Mouse (Mus musculus) hindbrain, embryonic 16.5 days (tissue): ENCODE results near the gene Yod1. TPM values are rescaled to one million over a fixed set of nuclear protein-coding genes. Genes with fewer than 3 reads are reported as not detected.

Experiments used
- ATAC-seq: fragments of 200-750 bp; cut with Nextera tagmentation; 2 replicates; pipeline ENCODE4 v1.8.0; 2017; ENCODE audit warnings: moderate TSS enrichment, moderate library complexity
- H3K27ac ChIP-seq: fragments of 300-500 bp; sonication (generic); 2 replicates; pipeline ENCODE4 v1.5.1; 2014; ENCODE audit warnings: low read depth, mild to moderate bottlenecking, control low read depth, low read length, moderate library complexity
- H3K27me3 ChIP-seq: fragments of 300-500 bp; sonication (generic); replicated peaks from 2 replicates; pipeline ENCODE4 v1.6.1; 2014; ENCODE audit warnings: low read length; ENCODE audit not compliant: control insufficient read depth, insufficient read depth
- H3K36me3 ChIP-seq: fragments of 300-500 bp; sonication (generic); 2 replicates; pipeline ENCODE4 v1.6.1; 2014; ENCODE audit warnings: mild to moderate bottlenecking, low read length, moderate library complexity, mixed read lengths; ENCODE audit not compliant: control insufficient read depth, insufficient read depth
- H3K4me1 ChIP-seq: fragments of 300-500 bp; sonication (generic); 2 replicates; pipeline ENCODE4 v1.6.1; 2014; ENCODE audit warnings: low read depth, low read length; ENCODE audit not compliant: control insufficient read depth, insufficient read depth
- H3K4me2 ChIP-seq: fragments of 300-500 bp; sonication (generic); 2 replicates; pipeline ENCODE4 v1.6.1; 2014; ENCODE audit warnings: mild to moderate bottlenecking, low read length, control low read depth, moderate library complexity
- H3K4me3 ChIP-seq: fragments of 300-500 bp; sonication (generic); 2 replicates; pipeline ENCODE4 v1.5.1; 2014; ENCODE audit warnings: mild to moderate bottlenecking, low read length, control low read depth, moderate library complexity
- H3K9ac ChIP-seq: fragments of 300-500 bp; sonication (generic); 2 replicates; pipeline ENCODE4 v1.6.1; 2014; ENCODE audit warnings: low read depth, mild to moderate bottlenecking, control low read depth, low read length, moderate library complexity
- H3K9me3 ChIP-seq: fragments of 300-500 bp; sonication (generic); 2 replicates; pipeline ENCODE4 v1.6.1; 2014; ENCODE audit warnings: mild to moderate bottlenecking, low read length, moderate library complexity; ENCODE audit not compliant: control insufficient read depth
- WGBS: fragments of 180-500 bp; shearing (Covaris S2); extraction: QIAGEN DNeasy Blood & Tissue Kit; methylation state at CpG from one replicate; pipeline ENCODE4 v1.1.7; 2014; 5-methylcytosine and 5-hydroxymethylcytosine counted together
- polyA plus RNA-seq: library from polyadenylated mRNA; unstranded; fragments of >200 nt; fragmentation: Nextera tagmentation; extraction: Ambion mirVana; gene quantifications from 2 replicates; pipeline ENCODE4 v1.2.1, GENCODE M21; 2015

Gene Yod1
- polyA plus RNA-seq, 1 experiment from 2014 or later = 12.4 TPM

DNA sequence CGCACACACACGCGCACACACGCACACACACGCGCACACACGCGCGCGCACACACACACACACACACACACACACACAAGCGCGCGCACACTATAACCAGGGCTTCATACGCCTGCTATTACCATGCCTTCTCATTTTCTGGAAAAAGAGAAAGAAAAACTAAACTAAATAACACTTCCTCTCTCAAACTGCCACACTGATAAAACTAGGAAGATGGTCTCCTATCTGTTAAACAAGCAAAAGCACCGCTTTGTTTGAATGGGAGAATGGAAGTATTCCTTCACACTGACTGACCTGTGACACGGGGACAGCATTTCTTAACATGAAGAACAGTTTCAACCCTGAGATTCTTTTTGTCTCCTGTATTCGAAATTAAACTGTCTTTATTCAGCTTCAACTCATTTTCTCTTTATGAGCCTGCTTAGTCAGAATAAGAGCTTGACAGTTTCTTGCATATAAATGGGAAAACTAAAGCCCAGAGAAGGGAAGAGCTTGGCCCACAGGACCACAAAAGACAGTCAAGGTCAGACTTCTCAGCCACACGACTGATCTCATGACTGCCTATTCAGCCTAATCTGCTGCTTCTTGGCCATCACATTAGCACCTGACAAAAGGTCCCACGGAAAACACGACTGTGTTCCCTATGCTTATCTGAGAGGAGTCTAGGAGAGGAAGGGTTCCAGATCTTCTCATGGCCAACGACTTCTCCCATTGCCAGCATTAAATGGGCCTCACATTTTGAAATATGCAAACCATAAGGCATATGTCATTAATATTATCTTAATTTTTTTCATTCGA is 6.6 kb upstream of the Yod1 start:
- Histone ChIP-seq H3K4me2 (no peak overlapping the region), H3K9me3 (no peaks in the 10 kb centered on the region), H3K9ac (no peak overlapping the region), H3K4me1 (peaks cover 3% of the 10 kb centered on the region; the same call in 1 of the 2 replicates), H3K4me3 (no peak overlapping the region), H3K27ac (no peak overlapping the region), H3K36me3 (peaks cover 13% of the 10 kb centered on the region), H3K27me3 (no peaks in the 10 kb centered on the region)
- ATAC-seq = no peak
- WGBS = 86% methylated on average over 22 of the region's 22 CpGs

DNA sequence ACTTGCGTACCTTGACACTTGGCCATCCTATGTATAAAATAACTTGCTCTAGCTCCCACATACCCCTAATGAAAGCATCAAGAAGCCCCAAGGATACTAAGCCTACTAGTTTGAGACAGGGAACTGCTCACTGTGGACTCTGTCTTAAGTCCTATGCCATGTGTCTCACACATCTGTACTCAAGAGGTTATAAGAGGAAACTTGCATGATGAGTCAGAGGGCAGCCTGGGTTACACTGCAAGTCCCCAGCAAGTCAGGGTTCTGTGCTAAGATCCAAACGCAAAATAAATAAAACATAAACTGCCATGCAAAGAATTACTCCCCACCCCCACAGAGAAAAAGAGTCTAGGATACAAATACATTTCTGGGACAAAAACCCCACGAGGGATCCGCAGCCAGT is 3.1 kb upstream of the Yod1 start:
- H3K27me3 ChIP-seq = no peaks in the 10 kb centered on the region
- H3K36me3 ChIP-seq = no peaks in the 10 kb centered on the region
- H3K9ac ChIP-seq = no peak overlapping the region
- H3K27ac ChIP-seq = no peak overlapping the region
- H3K4me1 ChIP-seq = peaks cover 11% of the 10 kb centered on the region
- no peak for ATAC-seq
- no peaks in the 10 kb centered on the region for H3K9me3 ChIP-seq
- WGBS = 80% methylated on average over 4 of the region's 4 CpGs
- H3K4me2 ChIP-seq = no peak overlapping the region
- H3K4me3 ChIP-seq = no peak overlapping the region

DNA sequence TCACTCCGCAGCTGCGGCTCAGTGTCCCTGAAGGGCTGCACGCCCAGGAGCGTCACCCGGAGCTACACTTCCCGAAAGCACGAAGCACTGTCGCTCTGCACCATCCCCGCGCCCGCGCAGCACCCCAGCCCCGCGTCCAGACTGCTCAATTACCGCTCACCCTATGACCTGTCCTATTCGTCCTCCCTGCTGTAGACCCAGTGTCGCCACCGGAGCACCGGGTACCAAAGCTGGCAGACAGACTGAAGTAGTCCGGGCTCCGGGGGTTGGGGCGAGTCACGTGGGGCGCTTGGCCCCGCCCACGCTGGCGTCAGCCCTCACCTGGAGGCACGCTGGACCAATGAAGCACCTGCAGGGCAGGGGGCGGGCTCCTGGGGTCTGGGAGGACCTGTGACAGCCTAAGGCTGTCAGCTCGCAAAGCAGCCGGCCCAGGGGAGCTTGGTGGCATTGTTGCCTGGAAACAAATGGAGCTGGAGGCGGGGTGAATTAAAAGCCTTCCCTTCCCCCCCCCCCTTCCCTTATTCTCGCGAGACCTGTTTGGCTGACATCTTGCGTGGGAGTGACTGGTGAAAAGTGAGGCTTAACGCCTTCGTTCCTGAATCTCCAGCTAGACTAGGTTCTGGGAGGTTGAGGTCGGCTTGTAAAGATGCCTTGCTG is 1.4 kb upstream of the Yod1 start, which contains the start of gene Gm29427:
Gene Gm29427, minus strand, starts transcription at position 239 of the 657 bp plus-strand sequence.
- Histone ChIP-seq H3K27me3 (no peaks in the 10 kb centered on the region), H3K36me3 (no peaks in the 10 kb centered on the region), H3K9ac (peak within 1 kb of the TSS; percentile 97), H3K4me3 (peak within 1 kb of the TSS; percentile 92), H3K4me2 (peak within 1 kb of the TSS; percentile 99), H3K9me3 (no peaks in the 10 kb centered on the region), H3K27ac (peak within 1 kb of the TSS; percentile 80), H3K4me1 (peaks cover 11% of the 10 kb centered on the region)
- peak; percentile 95 for ATAC-seq
- under 1% methylated on average over 36 of the region's 38 CpGs for WGBS

DNA sequence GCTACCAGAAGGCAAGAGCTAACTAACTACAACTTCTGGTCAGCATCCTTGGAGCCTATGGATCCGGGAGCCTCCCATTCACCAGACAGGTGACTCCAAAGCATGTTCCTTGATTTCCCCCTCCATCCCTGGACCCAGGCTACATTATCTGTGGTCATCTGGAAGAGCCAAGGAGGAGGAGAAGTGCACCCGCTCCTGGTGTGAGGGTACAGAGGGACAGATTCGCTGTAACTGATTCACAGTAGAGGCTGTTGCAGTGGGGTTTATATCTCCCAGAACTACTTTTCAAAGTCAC is 962 bp upstream of the Yod1 start:
- ATAC-seq = peak; percentile 12; the same call in 1 of the 2 replicates
- Histone ChIP-seq H3K9me3 (no peaks in the 10 kb centered on the region), H3K27me3 (no peaks in the 10 kb centered on the region), H3K27ac (peak overlapping the region; percentile 80), H3K4me1 (peaks cover 13% of the 10 kb centered on the region), H3K36me3 (no peaks in the 10 kb centered on the region), H3K9ac (peak overlapping the region; percentile 97), H3K4me2 (peak overlapping the region; percentile 99), H3K4me3 (peak overlapping the region; percentile 92)
- WGBS = 0% methylated on average over 3 of the region's 3 CpGs

DNA sequence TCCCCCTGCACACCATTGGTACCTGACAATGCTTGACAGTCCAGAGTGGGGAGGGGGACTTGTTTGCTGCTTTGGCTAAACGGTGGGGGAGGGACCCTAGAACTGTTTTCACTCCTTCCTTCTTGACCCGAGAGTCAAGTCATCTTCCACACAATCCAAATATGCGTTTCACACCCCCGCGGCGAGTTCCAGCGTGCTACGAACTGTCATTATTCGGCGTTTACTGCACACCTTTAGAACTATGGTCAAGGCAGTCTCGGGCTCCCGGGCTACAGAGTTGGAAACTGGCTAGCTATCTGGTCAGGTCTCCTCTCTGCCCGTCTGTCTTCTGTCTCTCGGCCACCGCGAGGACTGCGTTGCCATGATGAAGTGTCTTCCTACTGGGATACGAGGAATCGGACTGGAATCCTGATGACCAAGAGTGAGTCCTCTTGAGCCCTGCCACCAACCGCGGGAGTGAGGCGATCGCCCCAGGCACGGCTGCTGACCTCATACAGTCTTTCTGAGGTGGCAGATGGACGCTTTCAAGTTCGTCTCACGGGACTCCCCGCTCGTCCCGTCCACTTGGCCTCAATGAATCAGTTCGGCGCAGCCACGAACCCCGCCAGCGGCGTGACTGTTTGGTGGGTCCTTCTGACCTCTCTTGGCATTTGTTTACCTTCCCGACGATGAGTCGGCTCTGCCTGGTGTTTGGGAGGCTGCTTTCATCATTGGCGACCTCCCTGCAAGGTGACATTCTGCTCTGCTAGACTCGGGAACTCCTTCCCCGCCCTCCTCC is 425 bp upstream of the Yod1 start:
- peak overlapping the region; percentile 97 for H3K9ac ChIP-seq
- under 1% methylated on average over 42 of the region's 42 CpGs for WGBS
- H3K4me2 ChIP-seq = peak overlapping the region; percentile 99

DNA sequence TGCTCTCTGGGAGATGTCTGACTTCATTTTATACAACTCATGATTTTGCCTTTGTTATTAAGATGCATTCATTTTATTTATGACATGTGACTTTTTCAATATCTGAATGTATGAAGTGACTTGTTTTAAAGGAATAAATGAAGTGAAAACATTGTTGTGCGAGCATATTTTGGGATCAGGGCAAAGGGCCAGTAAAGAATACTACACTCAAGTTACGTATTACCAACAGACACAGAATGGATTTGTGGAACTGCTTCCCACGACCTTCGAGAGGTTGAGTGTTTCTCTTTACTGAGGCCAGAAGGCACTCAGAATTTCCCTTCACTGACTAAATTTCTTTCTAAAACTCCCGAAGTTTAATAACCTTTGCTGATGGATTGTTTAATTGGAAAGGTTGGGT is 7.1 kb downstream of the Yod1 start:
- H3K9me3 ChIP-seq = no peaks in the 10 kb centered on the region
- no peaks in the 10 kb centered on the region for H3K27me3 ChIP-seq
- H3K4me1 ChIP-seq = peaks cover 2% of the 10 kb centered on the region; the same call in 1 of the 2 replicates
- no peak overlapping the region for H3K27ac ChIP-seq
- no peak overlapping the region for H3K9ac ChIP-seq
- no peaks in the 10 kb centered on the region for H3K36me3 ChIP-seq
- H3K4me2 ChIP-seq = no peak overlapping the region
- H3K4me3 ChIP-seq = no peak overlapping the region
- ATAC-seq = no peak
- WGBS = 95% methylated on average over 5 of the region's 5 CpGs

More for the DNA sequence above, 425 bp upstream of the Yod1 start:
- Histone ChIP-seq H3K4me3 (peak overlapping the region; percentile 92), H3K27ac (peak overlapping the region; percentile 80), H3K36me3 (no peaks in the 10 kb centered on the region), H3K27me3 (no peaks in the 10 kb centered on the region), H3K9me3 (no peaks in the 10 kb centered on the region), H3K4me1 (peaks cover 13% of the 10 kb centered on the region)
- ATAC-seq = no peak; the same call in none of the 2 replicates

DNA sequence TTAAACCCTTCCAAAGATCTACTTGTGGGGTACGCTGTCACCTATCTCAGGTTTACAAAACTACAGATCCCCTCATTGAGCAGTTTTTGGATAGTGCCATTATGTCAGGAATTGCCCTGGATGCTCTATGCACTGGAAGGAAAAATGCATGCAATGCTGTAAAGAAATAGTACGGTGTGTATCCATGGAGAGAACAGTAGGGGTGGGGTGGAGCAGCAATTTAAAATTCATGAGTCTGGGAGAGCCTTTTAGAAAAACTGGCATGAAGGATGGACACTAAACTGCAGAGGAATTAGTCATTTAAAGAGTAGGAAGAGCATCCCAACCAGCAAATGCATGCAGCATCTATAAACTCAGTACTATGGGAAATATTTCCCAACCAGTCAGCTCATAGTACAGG is 9.3 kb downstream of the Yod1 start:
- Histone ChIP-seq H3K36me3 (no peaks in the 10 kb centered on the region), H3K4me1 (no peaks in the 10 kb centered on the region), H3K4me3 (no peak overlapping the region), H3K9me3 (no peaks in the 10 kb centered on the region), H3K4me2 (no peak overlapping the region), H3K27me3 (no peaks in the 10 kb centered on the region), H3K27ac (no peak overlapping the region), H3K9ac (no peak overlapping the region)
- no peak for ATAC-seq
- WGBS = 54% methylated on average over 2 of the region's 2 CpGs

DNA sequence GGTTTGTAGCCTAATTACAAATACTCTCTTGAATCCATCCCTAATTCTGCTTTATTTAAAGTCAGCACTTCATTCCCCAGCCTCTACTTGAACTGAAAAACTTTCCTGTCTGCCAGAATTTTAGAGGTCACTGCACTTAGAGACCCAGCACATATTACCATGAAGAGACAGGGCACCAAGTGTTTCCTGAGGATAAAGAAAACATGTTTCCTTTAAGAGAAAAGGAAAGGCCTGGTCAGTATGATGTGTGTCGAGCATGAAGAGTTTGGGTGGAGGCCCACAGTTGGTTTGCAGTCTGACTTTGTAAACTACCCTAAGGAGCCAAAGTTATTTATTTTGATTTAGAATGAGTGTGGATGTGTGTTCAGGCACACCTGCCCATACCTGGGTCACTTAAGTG is 10.9 kb downstream of the Yod1 start:
- no peaks in the 10 kb centered on the region for H3K9me3 ChIP-seq
- H3K27me3 ChIP-seq = no peaks in the 10 kb centered on the region
- 81% methylated on average over 1 of the region's 1 CpGs for WGBS
- no peaks in the 10 kb centered on the region for H3K36me3 ChIP-seq
- no peak overlapping the region for H3K4me2 ChIP-seq
- H3K4me1 ChIP-seq = no peaks in the 10 kb centered on the region
- H3K27ac ChIP-seq = no peak overlapping the region
- no peak for ATAC-seq
- H3K9ac ChIP-seq = no peak overlapping the region
- H3K4me3 ChIP-seq = no peak overlapping the region

DNA sequence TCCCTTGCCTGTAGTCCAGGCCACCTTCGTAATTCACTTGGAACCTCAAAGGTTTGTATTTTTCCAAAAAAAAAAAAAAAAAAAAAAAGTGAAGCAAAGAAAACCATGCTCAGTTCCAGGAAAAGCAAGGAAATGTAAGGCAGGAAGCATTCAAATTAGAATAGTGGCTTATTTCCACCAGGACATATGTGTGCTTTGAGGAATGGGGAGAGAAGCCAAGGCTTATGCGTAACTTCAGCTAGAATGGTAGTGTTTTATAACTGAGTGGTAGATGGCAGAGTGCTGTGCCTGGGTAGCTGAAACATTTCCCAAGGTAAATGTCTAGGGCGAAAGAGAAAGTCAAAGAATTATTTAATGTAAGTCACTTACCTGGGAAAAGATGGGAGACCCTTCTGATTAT is 11.6 kb downstream of the Yod1 start:
- Histone ChIP-seq H3K4me3 (no peak overlapping the region), H3K9ac (no peak overlapping the region), H3K9me3 (no peaks in the 10 kb centered on the region), H3K27me3 (no peaks in the 10 kb centered on the region), H3K4me2 (no peak overlapping the region), H3K36me3 (no peaks in the 10 kb centered on the region), H3K4me1 (no peaks in the 10 kb centered on the region), H3K27ac (no peak overlapping the region)
- ATAC-seq = no peak
- 92% methylated on average over 3 of the region's 3 CpGs for WGBS
